Mouse (Mus musculus): Measurements from ENCODE around the gene Fam19a1. TPM values are rescaled to one million over a fixed set of nuclear protein-coding genes. Genes with fewer than 3 reads are reported as not detected.
"Not testable (repeated sequence)": the region's sequence is repeated elsewhere in the genome, so short reads cannot be mapped to it uniquely, and the experiment has no call there.

The Fam19a1 gene
- total and polyA plus RNA-seq, 3 experiments = not detected

DNA sequence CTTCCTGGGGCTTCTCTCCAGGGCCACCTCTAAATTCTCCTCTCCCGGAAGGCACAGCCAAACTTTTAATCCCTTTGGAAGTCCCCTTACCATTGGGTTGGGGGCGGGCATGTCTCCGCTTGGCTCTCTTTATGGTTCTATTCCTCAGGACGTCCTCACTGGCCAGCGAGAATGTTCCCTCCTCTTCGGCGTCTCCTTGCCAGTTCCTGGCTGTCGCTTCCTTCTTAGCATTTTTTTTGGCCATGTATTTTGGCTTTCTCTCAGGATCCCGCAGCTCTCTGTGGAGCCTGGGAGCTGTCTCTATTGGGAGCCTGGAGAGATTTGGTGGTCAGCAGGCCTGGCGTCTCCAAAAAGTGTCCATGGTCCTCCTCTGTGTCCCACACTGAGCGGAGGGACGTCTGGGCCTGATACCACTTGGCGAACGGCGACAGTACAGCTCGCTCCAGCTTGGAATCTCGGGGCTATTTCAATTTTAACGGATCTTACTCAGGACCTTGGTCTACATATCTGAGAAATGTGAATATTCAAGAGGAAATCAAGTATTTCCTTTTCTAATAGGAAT is 52.9 kb downstream of the Fam19a1 start, which contains the start of gene 1700123L14Rik:
Gene 1700123L14Rik, minus strand, starts transcription at position 426 of the 562 bp plus-strand sequence.
- Histone ChIP-seq H3K79me2 (replicated peaks; ENCODE audit: control insufficient read depth, insufficient read depth, low read length) (no peaks in the 10 kb centered on the region), H3K27ac (no peak within 1 kb of the TSS), H3K4me1 (ENCODE audit: control insufficient read depth, insufficient read depth, low read length) (no peaks in the 10 kb centered on the region), H3K36me3 (ENCODE audit: control insufficient read depth, insufficient read depth, low read length) (no peaks in the 10 kb centered on the region), H3K9ac (ENCODE audit: low read depth, low read length) (no peak within 1 kb of the TSS), H3K27me3 (ENCODE audit: control insufficient read depth, insufficient read depth, low read length) (no peaks in the 10 kb centered on the region), H3K4me3 (no peak within 1 kb of the TSS)
- 70% methylated on average over 18 of the region's 18 CpGs for WGBS
- DNase-seq = peak; percentile 7 to 17
- intact Hi-C loops (cut with DNase I) = no loop called here
- no peak for TF ChIP-seq EP300 (IDR thresholded peaks at IDR 0.05; ENCODE audit: insufficient read depth, low read depth, low read length)

DNA sequence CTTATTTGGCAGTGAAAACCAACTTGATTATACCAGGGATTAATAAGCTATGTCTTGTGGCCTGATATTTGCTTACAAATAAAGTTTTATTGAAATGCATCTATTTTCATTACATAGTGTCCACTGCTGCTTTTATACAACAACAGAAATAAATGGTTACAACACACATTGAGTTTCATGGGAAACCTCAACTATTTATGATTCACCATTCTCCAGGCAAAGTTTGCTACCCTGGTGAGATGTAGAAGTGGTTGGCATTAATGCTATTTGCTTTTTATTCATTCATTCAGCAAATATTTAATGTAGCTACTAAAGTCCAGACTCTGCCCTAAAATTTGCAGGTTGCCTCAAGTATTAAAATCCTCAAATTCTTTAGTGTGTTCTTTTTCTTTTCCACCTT is 54.1 kb downstream of the Fam19a1 start:
- Histone ChIP-seq H3K4me3 (no peak overlapping the region), H3K27ac (no peak overlapping the region), H3K9ac (ENCODE audit: low read depth, low read length) (no peak overlapping the region), H3K4me1 (ENCODE audit: control insufficient read depth, insufficient read depth, low read length) (no peaks in the 10 kb centered on the region), H3K27me3 (ENCODE audit: control insufficient read depth, insufficient read depth, low read length) (no peaks in the 10 kb centered on the region), H3K79me2 (replicated peaks; ENCODE audit: control insufficient read depth, insufficient read depth, low read length) (no peaks in the 10 kb centered on the region), H3K36me3 (ENCODE audit: control insufficient read depth, insufficient read depth, low read length) (no peaks in the 10 kb centered on the region)
- TF ChIP-seq EP300 (IDR thresholded peaks at IDR 0.05; ENCODE audit: insufficient read depth, low read depth, low read length) (no peak), POLR2A (IDR thresholded peaks at IDR 0.05; ENCODE audit: insufficient read depth, low read depth, low read length) (no peak), CTCF (IDR thresholded peaks at IDR 0.05) (no peak)
- no peak for DNase-seq
- intact Hi-C loops (cut with DNase I) = no loop called here

- no peaks in the 10 kb centered on the region for H3K36me3 ChIP-seq (ENCODE audit: control insufficient read depth, insufficient read depth, low read length)
- H3K4me1 ChIP-seq (ENCODE audit: control insufficient read depth, insufficient read depth, low read length) = no peaks in the 10 kb centered on the region
- no peaks in the 10 kb centered on the region for H3K27me3 ChIP-seq (ENCODE audit: control insufficient read depth, insufficient read depth, low read length)
- DNase-seq = no peak
- 69% methylated on average over 3 of the region's 3 CpGs for WGBS
- TF ChIP-seq EP300 (IDR thresholded peaks at IDR 0.05; ENCODE audit: insufficient read depth, low read depth, low read length) = no peak
- no peak for TF ChIP-seq POLR2A (IDR thresholded peaks at IDR 0.05; ENCODE audit: insufficient read depth, low read depth, low read length)
- TF ChIP-seq CTCF (IDR thresholded peaks at IDR 0.05) = no peak
- intact Hi-C loops (cut with DNase I) = no loop called here
- no peak overlapping the region for H3K9ac ChIP-seq (ENCODE audit: low read depth, low read length)
- no peak overlapping the region for H3K27ac ChIP-seq
- no peak overlapping the region for H3K4me3 ChIP-seq
- no peaks in the 10 kb centered on the region for H3K79me2 ChIP-seq (replicated peaks; ENCODE audit: control insufficient read depth, insufficient read depth, low read length)
Observed at GRCm38 (mm10) chr6:96173681-96174080, 60.7 kb downstream of the Fam19a1 start.

DNA sequence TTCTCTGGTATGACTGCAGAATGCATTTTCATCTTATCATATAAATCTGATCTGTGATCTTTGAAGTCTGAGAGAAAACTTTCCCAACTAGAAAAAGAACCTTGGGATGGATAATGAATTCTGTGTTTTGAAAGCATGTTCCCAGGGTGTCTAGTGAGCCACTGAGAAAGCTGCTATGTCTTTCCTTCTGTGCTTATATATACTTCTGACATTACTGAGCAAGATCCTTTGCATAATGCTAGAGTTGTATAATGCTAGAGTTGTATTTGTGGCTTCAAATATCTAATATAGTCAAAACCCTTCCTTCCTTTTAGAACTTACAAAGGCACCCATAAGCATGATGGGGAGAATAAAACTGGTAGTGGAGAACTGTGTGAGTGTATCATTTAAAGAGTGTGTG is 65.6 kb downstream of the Fam19a1 start:
- intact Hi-C loops (cut with DNase I) = no loop called here
- Histone ChIP-seq H3K36me3 (ENCODE audit: control insufficient read depth, insufficient read depth, low read length) (no peaks in the 10 kb centered on the region), H3K4me1 (ENCODE audit: control insufficient read depth, insufficient read depth, low read length) (no peaks in the 10 kb centered on the region), H3K27me3 (ENCODE audit: control insufficient read depth, insufficient read depth, low read length) (no peaks in the 10 kb centered on the region), H3K27ac (no peak overlapping the region), H3K4me3 (no peak overlapping the region), H3K79me2 (replicated peaks; ENCODE audit: control insufficient read depth, insufficient read depth, low read length) (no peaks in the 10 kb centered on the region), H3K9ac (ENCODE audit: low read depth, low read length) (no peak overlapping the region)
- no peak for DNase-seq
- TF ChIP-seq POLR2A (IDR thresholded peaks at IDR 0.05; ENCODE audit: insufficient read depth, low read depth, low read length) = no peak

DNA sequence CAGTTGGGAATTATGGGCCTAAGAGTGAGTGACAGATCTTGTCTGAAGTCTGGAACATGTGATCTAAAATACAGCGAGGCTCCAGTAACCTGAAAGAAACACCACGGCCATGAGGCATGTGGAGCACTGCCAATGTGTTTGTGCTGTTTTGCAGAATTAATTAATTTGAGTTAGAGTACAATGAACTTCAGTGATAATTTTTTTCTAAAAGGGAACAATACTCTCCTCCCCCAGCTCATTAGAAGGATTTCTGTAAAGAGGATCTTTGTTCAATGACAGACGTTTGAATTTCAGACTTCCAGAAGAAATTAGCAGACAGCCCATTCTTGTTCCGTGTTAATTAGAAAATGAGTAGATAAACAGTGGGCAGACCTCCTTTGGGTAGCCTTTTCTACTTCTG is 70.4 kb downstream of the Fam19a1 start:
- H3K4me1 ChIP-seq (ENCODE audit: control insufficient read depth, insufficient read depth, low read length) = no peaks in the 10 kb centered on the region
- no peaks in the 10 kb centered on the region for H3K27me3 ChIP-seq (ENCODE audit: control insufficient read depth, insufficient read depth, low read length)
- no peak overlapping the region for H3K27ac ChIP-seq
- H3K36me3 ChIP-seq (ENCODE audit: control insufficient read depth, insufficient read depth, low read length) = no peaks in the 10 kb centered on the region
- H3K79me2 ChIP-seq (replicated peaks; ENCODE audit: control insufficient read depth, insufficient read depth, low read length) = no peaks in the 10 kb centered on the region
- H3K4me3 ChIP-seq = no peak overlapping the region
- TF ChIP-seq CTCF (IDR thresholded peaks at IDR 0.05) = no peak
- TF ChIP-seq EP300 (IDR thresholded peaks at IDR 0.05; ENCODE audit: insufficient read depth, low read depth, low read length) = no peak
- no peak for TF ChIP-seq POLR2A (IDR thresholded peaks at IDR 0.05; ENCODE audit: insufficient read depth, low read depth, low read length)
- DNase-seq = no peak
- WGBS = 71% methylated on average over 4 of the region's 4 CpGs
- no peak overlapping the region for H3K9ac ChIP-seq (ENCODE audit: low read depth, low read length)
- intact Hi-C loops (cut with DNase I) = no loop called here

DNA sequence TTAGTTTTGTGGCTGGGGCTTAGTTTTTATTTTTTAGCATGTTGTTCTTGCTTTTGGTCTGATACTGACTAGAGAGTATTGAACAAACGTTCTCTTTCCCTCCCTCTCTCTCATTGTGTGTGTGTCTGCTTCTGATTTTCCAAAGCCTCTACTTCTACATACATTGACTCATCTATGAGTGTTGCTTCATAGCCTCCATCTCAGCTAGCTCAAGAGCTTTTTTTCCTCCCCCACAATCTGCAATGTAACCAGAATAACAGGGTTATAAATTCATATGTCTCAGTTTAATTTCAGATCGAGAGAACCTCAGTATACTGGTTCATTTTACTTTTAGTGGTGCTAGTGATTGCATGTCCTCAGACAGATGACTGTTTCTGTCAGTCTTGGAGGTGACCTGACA is 73.6 kb downstream of the Fam19a1 start:
- Histone ChIP-seq H3K36me3 (ENCODE audit: control insufficient read depth, insufficient read depth, low read length) (no peaks in the 10 kb centered on the region), H3K4me3 (no peak overlapping the region), H3K27me3 (ENCODE audit: control insufficient read depth, insufficient read depth, low read length) (no peaks in the 10 kb centered on the region), H3K4me1 (ENCODE audit: control insufficient read depth, insufficient read depth, low read length) (no peaks in the 10 kb centered on the region), H3K27ac (no peak overlapping the region), H3K79me2 (replicated peaks; ENCODE audit: control insufficient read depth, insufficient read depth, low read length) (no peaks in the 10 kb centered on the region), H3K9ac (ENCODE audit: low read depth, low read length) (no peak overlapping the region)
- intact Hi-C loops (cut with DNase I) = no loop called here
- WGBS = 57% methylated on average over 2 of the region's 2 CpGs
- TF ChIP-seq EP300 (IDR thresholded peaks at IDR 0.05; ENCODE audit: insufficient read depth, low read depth, low read length) (no peak), CTCF (IDR thresholded peaks at IDR 0.05) (no peak), POLR2A (IDR thresholded peaks at IDR 0.05; ENCODE audit: insufficient read depth, low read depth, low read length) (no peak)
- DNase-seq = no peak

DNA sequence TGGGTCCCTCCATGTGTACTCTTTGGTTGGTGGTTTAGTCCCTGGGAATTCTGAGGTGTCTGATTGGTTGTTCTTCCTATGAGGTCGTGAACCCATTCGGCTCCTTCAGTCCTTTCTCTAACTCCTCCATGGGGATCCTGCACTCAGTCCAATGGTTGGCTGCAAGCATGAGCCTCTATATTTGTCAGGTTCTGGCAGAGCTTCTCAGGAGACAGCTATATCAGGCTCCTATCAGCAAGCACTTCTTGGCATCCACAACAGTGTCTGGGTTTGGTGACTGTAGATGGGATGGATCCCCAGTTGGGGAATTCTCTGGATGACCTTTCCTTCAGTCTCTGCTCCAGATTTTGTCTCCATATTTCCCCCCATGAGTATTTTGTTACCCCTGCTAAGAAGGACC is 86.0 kb downstream of the Fam19a1 start:
- H3K27ac ChIP-seq; H3K4me1 ChIP-seq (ENCODE audit: control insufficient read depth, insufficient read depth, low read length); intact Hi-C loops (cut with DNase I); H3K27me3 ChIP-seq (ENCODE audit: control insufficient read depth, insufficient read depth, low read length); H3K9ac ChIP-seq (ENCODE audit: low read depth, low read length); H3K36me3 ChIP-seq (ENCODE audit: control insufficient read depth, insufficient read depth, low read length); H3K79me2 ChIP-seq (replicated peaks; ENCODE audit: control insufficient read depth, insufficient read depth, low read length); H3K4me3 ChIP-seq: not testable (repeated sequence)
- DNase-seq = peak; percentile 13 to 31
- WGBS = 73% methylated on average over 2 of the region's 2 CpGs

Data from heart, adult 2 months (tissue).